Mouse (Mus musculus): ENCODE measurements at regions not wholly inside any gene's neighbourhood (a gene's known extent, or its start where the extent isn't known, plus 50 kb on each side); places are given as distances from the start of the nearest gene placed in this dataset.
A peak's percentile ranks its signal among the peaks of the same experiment; 100 is the strongest.

DNA sequence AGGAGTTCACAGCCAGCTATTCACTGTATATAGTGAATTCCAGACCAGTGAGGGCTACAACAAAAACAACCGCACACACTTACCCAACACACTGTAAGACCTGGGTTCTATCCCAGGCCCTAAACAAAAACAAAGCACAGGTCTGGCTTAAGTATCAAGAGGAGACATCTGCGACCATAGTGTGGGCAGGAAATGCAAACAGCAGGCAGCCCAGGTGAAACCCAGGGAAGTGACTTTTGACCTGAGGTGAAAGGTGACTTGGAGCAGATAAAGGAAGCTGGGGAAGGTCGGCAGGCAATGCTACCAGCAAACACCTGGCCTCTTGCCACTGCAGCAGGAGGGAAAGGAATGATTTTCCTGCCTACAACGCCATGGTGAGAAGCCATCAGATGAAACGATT lies 92.0 kb upstream of the Serbp1 start:
- Histone ChIP-seq H3K4me1 (replicated peaks; ENCODE audit: control insufficient read depth, insufficient read depth, low read length) (no peaks in the 10 kb centered on the region; the same call in 1 of the 2 replicates), H3K9me3 (ENCODE audit: control insufficient read depth) (no peaks in the 10 kb centered on the region), H3K4me2 (replicated peaks; ENCODE audit: low read depth) (no peak overlapping the region), H3K9ac (ENCODE audit: low read depth, low read length) (no peak overlapping the region), H3K27ac (ENCODE audit: low read depth, low read length) (peak overlapping the region; percentile 55), H3K36me3 (ENCODE audit: control insufficient read depth, insufficient read depth) (no peaks in the 10 kb centered on the region), H3K27me3 (replicated peaks; ENCODE audit: control insufficient read depth, insufficient read depth, low read length) (no peaks in the 10 kb centered on the region), H3K4me3 (ENCODE audit: low read depth, low read length) (no peak overlapping the region)
- no peak for ATAC-seq
- TF ChIP-seq CTCF (IDR thresholded peaks at IDR 0.05; ENCODE audit: low read depth) = no peak
- 21% methylated on average over 5 of the region's 5 CpGs for WGBS

DNA sequence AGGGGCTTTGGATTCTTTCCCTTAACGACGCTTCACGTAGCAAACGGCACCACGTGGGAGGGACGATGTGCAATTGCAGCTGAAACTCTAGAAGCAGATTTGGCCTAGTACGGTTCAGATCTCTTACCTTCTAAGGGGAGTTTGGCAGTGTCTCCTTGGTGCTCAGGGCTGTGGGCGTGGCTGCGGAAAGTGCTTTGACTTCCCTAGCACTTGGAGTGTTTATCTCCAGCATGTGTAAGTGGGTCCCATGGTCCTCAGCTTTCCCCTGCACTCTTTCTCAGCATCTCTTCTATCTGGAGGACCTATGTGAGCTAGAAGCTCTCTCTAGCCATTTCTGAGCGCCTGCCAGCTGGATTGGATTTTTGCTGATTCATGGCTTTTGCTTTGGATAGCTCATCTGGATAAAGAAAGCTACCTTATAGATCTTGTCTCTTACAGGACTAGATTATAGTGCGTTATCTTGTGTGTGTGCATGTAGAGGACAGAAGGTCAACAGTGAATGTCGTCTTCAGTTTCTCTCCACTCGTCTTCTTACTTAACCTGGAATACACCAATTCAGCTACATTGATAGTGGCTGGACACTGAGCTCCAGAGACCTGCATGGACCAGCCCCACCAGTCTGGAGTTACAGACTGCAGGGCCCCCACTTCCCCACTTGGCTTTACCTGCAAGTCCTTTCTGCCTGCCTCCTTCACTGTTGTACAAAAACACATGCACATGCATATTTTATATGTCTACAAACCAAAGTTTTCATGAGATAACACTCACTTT lies 92.8 kb upstream of the Serbp1 start:
- Histone ChIP-seq H3K27ac (ENCODE audit: low read depth, low read length) (no peak overlapping the region), H3K4me3 (ENCODE audit: low read depth, low read length) (no peak overlapping the region), H3K4me1 (replicated peaks; ENCODE audit: control insufficient read depth, insufficient read depth, low read length) (peaks cover 7% of the 10 kb centered on the region; the same call in 1 of the 2 replicates), H3K9ac (ENCODE audit: low read depth, low read length) (no peak overlapping the region), H3K27me3 (replicated peaks; ENCODE audit: control insufficient read depth, insufficient read depth, low read length) (no peaks in the 10 kb centered on the region), H3K4me2 (replicated peaks; ENCODE audit: low read depth) (no peak overlapping the region), H3K36me3 (ENCODE audit: control insufficient read depth, insufficient read depth) (no peaks in the 10 kb centered on the region), H3K9me3 (ENCODE audit: control insufficient read depth) (no peaks in the 10 kb centered on the region)
- no peak for ATAC-seq
- WGBS = 59% methylated on average over 13 of the region's 13 CpGs
- no peak for TF ChIP-seq CTCF (IDR thresholded peaks at IDR 0.05; ENCODE audit: low read depth)

DNA sequence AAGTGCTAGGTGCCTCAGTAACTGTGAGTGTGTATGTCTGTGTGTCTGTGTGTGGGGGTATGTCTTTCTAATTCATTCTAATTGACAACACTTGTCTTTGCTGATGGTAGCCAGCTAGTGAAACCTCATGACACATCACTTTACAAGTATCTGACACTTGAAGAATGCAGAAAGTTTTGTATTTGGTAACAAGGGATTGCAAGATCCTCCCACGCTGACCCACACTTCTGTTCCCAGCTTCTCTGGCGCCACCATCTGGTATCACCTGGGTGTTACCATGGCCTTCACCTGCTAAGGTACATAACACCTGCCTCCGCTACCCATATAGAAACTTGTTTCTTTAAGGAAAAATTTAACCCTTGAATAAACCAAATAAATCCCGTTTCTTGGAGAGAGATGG lies 95.8 kb upstream of the Serbp1 start:
- 0 out of 2 replicates have a peak, but pooled peaks have one; percentile 12 for ATAC-seq
- WGBS = 34% methylated on average over 4 of the region's 4 CpGs

DNA sequence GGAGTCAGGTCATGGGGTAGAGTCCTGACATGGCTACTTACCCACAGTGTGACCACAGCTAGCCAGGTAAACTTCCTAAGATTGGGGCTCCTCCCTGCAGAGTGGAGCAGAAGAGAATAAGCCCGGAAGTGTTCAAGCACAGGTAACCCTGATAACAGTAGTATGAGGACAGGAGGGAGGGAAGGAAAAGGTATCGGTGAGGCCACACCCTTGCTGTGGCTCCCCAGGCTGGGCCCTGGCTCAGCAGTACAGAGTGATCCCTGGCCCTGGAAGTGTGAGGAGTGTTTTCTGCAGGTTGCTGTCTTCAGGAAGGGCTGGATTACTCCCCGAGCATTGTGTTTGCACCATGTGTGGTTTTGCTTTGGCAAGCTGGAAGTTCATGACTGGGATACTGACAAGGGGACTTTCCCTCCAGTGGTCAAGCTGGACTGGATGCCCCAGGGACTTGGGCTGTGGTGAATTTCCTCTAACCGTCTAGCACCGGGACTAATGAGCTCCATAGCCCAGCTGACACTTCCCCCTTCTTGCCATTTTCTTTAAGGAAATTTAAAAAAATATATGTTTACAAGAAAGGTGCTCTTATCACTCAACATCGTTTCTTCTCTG lies 97.2 kb upstream of the Serbp1 start:
- H3K27me3 ChIP-seq (replicated peaks; ENCODE audit: control insufficient read depth, insufficient read depth, low read length) = no peaks in the 10 kb centered on the region
- H3K4me2 ChIP-seq (replicated peaks; ENCODE audit: low read depth) = peak overlapping the region; percentile 38; the same call in 1 of the 2 replicates
- H3K27ac ChIP-seq (ENCODE audit: low read depth, low read length) = peak overlapping the region; percentile 84
- peak; percentile 89 for ATAC-seq
- no peak for TF ChIP-seq CTCF (IDR thresholded peaks at IDR 0.05; ENCODE audit: low read depth)
- no peaks in the 10 kb centered on the region for H3K36me3 ChIP-seq (ENCODE audit: control insufficient read depth, insufficient read depth)
- no peaks in the 10 kb centered on the region for H3K9me3 ChIP-seq (ENCODE audit: control insufficient read depth)
- WGBS = 41% methylated on average over 6 of the region's 6 CpGs
- H3K4me1 ChIP-seq (replicated peaks; ENCODE audit: control insufficient read depth, insufficient read depth, low read length) = peaks cover 22% of the 10 kb centered on the region
- no peak overlapping the region for H3K4me3 ChIP-seq (ENCODE audit: low read depth, low read length)
- 0 out of 2 replicates have a peak overlapping the region, but pooled peaks have one; percentile 0 for H3K9ac ChIP-seq (ENCODE audit: low read depth, low read length)

More for the DNA sequence above, 95.8 kb upstream of the Serbp1 start:
- Histone ChIP-seq H3K9ac (ENCODE audit: low read depth, low read length) (no peak overlapping the region), H3K27me3 (replicated peaks; ENCODE audit: control insufficient read depth, insufficient read depth, low read length) (no peaks in the 10 kb centered on the region), H3K9me3 (ENCODE audit: control insufficient read depth) (no peaks in the 10 kb centered on the region), H3K4me2 (replicated peaks; ENCODE audit: low read depth) (no peak overlapping the region), H3K27ac (ENCODE audit: low read depth, low read length) (no peak overlapping the region), H3K4me1 (replicated peaks; ENCODE audit: control insufficient read depth, insufficient read depth, low read length) (peaks cover 18% of the 10 kb centered on the region), H3K36me3 (ENCODE audit: control insufficient read depth, insufficient read depth) (no peaks in the 10 kb centered on the region), H3K4me3 (ENCODE audit: low read depth, low read length) (no peak overlapping the region)
- TF ChIP-seq CTCF (IDR thresholded peaks at IDR 0.05; ENCODE audit: low read depth) = peak; percentile 84

DNA sequence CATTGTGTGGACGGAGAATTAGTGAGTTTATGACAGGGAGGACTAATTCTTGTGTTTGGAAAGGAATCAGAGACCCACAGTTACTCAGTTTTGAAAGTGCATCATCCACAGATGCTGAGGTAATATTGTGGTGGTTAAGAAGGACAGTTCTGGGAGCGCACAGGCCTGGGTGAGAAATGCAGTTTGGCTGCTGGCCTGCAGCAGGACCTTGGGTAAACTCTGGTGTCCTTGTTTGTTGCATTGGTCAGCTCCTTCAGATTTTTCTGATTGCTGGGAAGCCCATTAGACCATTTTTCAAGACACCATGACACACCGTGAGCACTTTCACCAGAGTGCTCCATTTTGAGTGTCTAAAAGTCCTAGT lies 99.0 kb upstream of the Serbp1 start:
- H3K4me1 ChIP-seq (replicated peaks; ENCODE audit: control insufficient read depth, insufficient read depth, low read length) = peaks cover 22% of the 10 kb centered on the region
- WGBS = 80% methylated on average over 3 of the region's 3 CpGs
- no peaks in the 10 kb centered on the region for H3K27me3 ChIP-seq (replicated peaks; ENCODE audit: control insufficient read depth, insufficient read depth, low read length)
- no peak for TF ChIP-seq CTCF (IDR thresholded peaks at IDR 0.05; ENCODE audit: low read depth)
- H3K9ac ChIP-seq (ENCODE audit: low read depth, low read length) = no peak overlapping the region
- H3K4me2 ChIP-seq (replicated peaks; ENCODE audit: low read depth) = no peak overlapping the region
- no peak for ATAC-seq
- no peaks in the 10 kb centered on the region for H3K36me3 ChIP-seq (ENCODE audit: control insufficient read depth, insufficient read depth)
- no peak overlapping the region for H3K27ac ChIP-seq (ENCODE audit: low read depth, low read length)
- H3K4me3 ChIP-seq (ENCODE audit: low read depth, low read length) = no peak overlapping the region
- H3K9me3 ChIP-seq (ENCODE audit: control insufficient read depth) = no peaks in the 10 kb centered on the region

DNA sequence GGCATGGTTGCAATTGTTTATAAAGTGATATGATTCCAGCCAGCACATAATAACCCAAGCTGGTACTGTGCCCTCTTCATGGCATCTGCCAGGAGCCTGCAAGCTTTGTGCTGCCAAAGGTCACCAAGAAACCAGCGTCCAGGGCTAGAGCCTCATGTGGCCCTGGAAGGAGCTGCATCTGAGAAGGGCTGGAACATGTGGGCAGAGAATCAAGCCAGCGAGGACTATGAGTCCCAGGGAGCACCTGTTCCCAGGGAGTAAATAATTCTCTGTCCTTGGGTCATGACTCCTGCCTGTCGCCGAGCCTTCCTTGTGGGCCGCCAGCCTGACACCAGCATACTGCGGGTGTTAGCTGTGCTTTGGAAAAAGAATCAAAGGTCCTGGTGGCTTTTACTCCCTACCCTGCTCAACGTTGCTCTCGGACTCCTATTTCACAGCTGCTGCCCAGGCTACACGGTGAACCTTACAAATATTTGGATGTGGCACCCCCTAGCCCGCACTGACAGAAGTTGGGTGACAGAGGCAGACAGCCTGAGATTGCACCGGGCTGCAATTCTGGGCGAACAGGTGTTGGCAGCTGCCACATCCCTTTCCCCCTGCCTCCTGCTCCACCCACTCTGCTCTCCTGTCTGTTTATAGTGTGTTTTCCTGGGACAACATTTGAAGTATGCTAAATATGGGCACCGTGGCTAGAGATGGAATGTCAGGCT lies 99.5 kb upstream of the Serbp1 start:
- no peaks in the 10 kb centered on the region for H3K27me3 ChIP-seq (replicated peaks; ENCODE audit: control insufficient read depth, insufficient read depth, low read length)
- peaks cover 22% of the 10 kb centered on the region for H3K4me1 ChIP-seq (replicated peaks; ENCODE audit: control insufficient read depth, insufficient read depth, low read length)
- H3K9me3 ChIP-seq (ENCODE audit: control insufficient read depth) = no peaks in the 10 kb centered on the region
- 33% methylated on average over 13 of the region's 13 CpGs for WGBS
- H3K27ac ChIP-seq (ENCODE audit: low read depth, low read length) = peak overlapping the region; percentile 65; the same call in 1 of the 2 replicates
- ATAC-seq = peak; percentile 31; the same call in 1 of the 2 replicates
- no peaks in the 10 kb centered on the region for H3K36me3 ChIP-seq (ENCODE audit: control insufficient read depth, insufficient read depth)
- peak; percentile 52 for TF ChIP-seq CTCF (IDR thresholded peaks at IDR 0.05; ENCODE audit: low read depth)
- no peak overlapping the region for H3K9ac ChIP-seq (ENCODE audit: low read depth, low read length)
- H3K4me3 ChIP-seq (ENCODE audit: low read depth, low read length) = no peak overlapping the region
- H3K4me2 ChIP-seq (replicated peaks; ENCODE audit: low read depth) = no peak overlapping the region
